1 mouse cellular context compared by ENCODE assay signal in the genomic region with DNA sequence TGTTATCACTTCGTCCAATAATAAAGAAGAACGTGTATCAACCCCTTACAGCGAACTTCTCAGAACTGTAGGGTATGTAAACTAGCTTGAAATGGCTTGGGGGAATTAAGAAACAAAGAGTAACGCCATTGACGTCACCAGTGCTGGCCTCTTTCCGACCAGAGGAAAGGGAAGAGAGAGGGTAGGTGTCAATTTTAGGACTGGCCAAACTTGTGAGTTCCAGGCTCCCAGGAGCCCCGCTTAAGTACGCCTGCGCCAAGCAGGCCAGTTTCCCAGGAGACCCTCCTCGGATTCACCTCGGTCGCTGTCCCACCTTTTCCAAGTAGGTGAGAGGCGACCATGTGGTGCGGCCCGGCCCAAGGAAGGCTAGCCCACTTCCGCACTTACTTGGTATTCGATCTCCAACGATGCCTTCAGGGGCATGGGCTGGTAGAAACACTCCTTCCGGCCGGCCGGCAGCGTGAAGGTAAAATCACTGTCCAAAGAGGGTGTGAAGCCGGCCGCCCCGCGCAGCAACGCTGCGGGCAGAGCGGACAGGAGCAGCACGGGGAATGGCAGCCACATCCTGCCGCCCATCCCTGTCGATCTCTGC.
TF ChIP-seq lines count a peak whose summit lies in the region.

No protein-coding gene starts in this region.

TF ChIP-seq in MEL, 35 proteins besides CTCF, POLR2A, EP300 and RAD21 (continued from another document):
- TF ChIP-seq RCOR1 (IDR thresholded peaks at IDR 0.05; ENCODE audit: low read depth, low read length) = no peak
- TF ChIP-seq HCFC1 (IDR thresholded peaks at IDR 0.05; ENCODE audit: low read depth, low read length) = peak; percentile 48; the same call in 1 of the 2 replicates
TF ChIP-seq in MEL: peak in this region for 7.
